Mouse (Mus musculus): ENCODE data around the gene Prmt3. TPM values are rescaled to one million over a fixed set of nuclear protein-coding genes. Genes with fewer than 3 reads are reported as not detected.

Prmt3 gene
- polyA plus RNA-seq, 1 experiment from 2014 or later: 48.3 TPM

GRCm38 (mm10) chr7:49907191-49908171 lies 129.3 kb downstream of the Prmt3 start:
- Histone ChIP-seq H3K4me1 (peaks cover 11% of the 10 kb centered on the region), H3K27me3 (replicated peaks) (peaks cover 71% of the 10 kb centered on the region), H3K27ac (no peak overlapping the region), H3K36me3 (replicated peaks) (no peaks in the 10 kb centered on the region), H3K4me2 (no peak overlapping the region), H3K4me3 (no peak overlapping the region), H3K9me3 (no peaks in the 10 kb centered on the region), H3K9ac (no peak overlapping the region)
- WGBS: 2% methylated on average over 28 of the region's 28 CpGs
- peak; percentile 55 for ATAC-seq (replicated peaks)

Other genes with a start within 250 kb of the Prmt3 start
- gene Dbx1, start 141.5 kb upstream of the Prmt3 start, polyA plus RNA-seq (2015; fragmentation: Nextera tagmentation; extraction: Ambion mirVana): 23.2 and 31.7 TPM in 2 replicates
- 3.0 and 3.5 TPM in 2 replicates for gene Htatip2, start 19.2 kb upstream of the Prmt3 start, polyA plus RNA-seq (2015; fragmentation: Nextera tagmentation; extraction: Ambion mirVana)
- 0.31 and 0.41 TPM in 2 replicates for gene Slc6a5, start 131.8 kb downstream of the Prmt3 start, polyA plus RNA-seq (2015; fragmentation: Nextera tagmentation; extraction: Ambion mirVana)
- 28.2 and 30.2 TPM in 2 replicates for gene Nell1, start 196.5 kb downstream of the Prmt3 start, polyA plus RNA-seq (2015; fragmentation: Nextera tagmentation; extraction: Ambion mirVana)

Measured in midbrain, embryonic 15.5 days (tissue).